Mouse (Mus musculus): ENCODE results near the gene Fem1a. TPM values are rescaled to one million over a fixed set of nuclear protein-coding genes. Genes with fewer than 3 reads are reported as not detected.

Fem1a gene
- polyA plus RNA-seq, 1 experiment = 43.6 TPM

DNA sequence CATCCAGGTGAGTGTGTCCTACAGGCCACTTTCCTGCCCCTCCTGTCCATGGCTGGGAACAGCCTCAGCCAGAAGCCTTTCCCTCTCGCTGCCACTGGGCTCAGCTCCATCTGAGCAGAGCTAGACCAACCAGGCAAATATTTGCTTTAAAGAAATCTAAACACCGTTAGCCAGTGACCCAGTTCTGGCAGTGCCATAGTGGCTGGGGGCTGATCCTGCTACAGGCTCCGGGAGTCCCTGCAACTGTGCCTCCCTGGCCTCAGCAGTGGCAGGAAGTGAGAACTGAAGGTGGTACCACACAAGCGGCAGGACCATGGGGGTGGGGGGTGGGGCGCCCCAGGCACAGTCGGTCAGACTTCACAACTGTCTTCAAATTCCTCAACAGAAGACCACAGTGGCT lies 43.9 kb upstream of the Fem1a start:
- Histone ChIP-seq H3K4me3 (no peak overlapping the region), H3K4me2 (ENCODE audit: low read depth) (no peak overlapping the region), H3K27me3 (ENCODE audit: control insufficient read depth, insufficient read depth, insufficient read length) (no peaks in the 10 kb centered on the region), H3ac (ENCODE audit: control insufficient read depth, insufficient read length) (no peak overlapping the region), H3K79me2 (ENCODE audit: control insufficient read depth, insufficient read depth) (peaks cover 9% of the 10 kb centered on the region), H3K36me3 (ENCODE audit: control insufficient read depth, insufficient read depth) (peaks cover 5% of the 10 kb centered on the region)
- TF ChIP-seq MYOD1 (IDR thresholded peaks at IDR 0.05; ENCODE audit: control insufficient read depth in 1 of 3, insufficient read length in 2 of 3, low read depth in 2 of 3) (no peak), TCF3 (IDR thresholded peaks at IDR 0.05; ENCODE audit: insufficient read length, low read depth) (no peak), SRF (IDR thresholded peaks at IDR 0.05; ENCODE audit: control insufficient read depth, insufficient read length, low read depth) (no peak), REST (IDR thresholded peaks at IDR 0.05; ENCODE audit: insufficient read depth, insufficient read length) (no peak)

- no peak overlapping the region for H3K4me2 ChIP-seq (ENCODE audit: low read depth)
- no peaks in the 10 kb centered on the region for H3K36me3 ChIP-seq (ENCODE audit: control insufficient read depth, insufficient read depth)
- H3K27me3 ChIP-seq (ENCODE audit: control insufficient read depth, insufficient read depth, insufficient read length) = no peaks in the 10 kb centered on the region
- H3K4me3 ChIP-seq = no peak overlapping the region
- TF ChIP-seq TCF3 (IDR thresholded peaks at IDR 0.05; ENCODE audit: insufficient read length, low read depth) (no peak), MAX (IDR thresholded peaks at IDR 0.05; ENCODE audit: low read depth) (no peak), MYOD1 (IDR thresholded peaks at IDR 0.05; ENCODE audit: control insufficient read depth in 1 of 3, insufficient read length in 2 of 3, low read depth in 2 of 3) (no peak)
- peaks cover 15% of the 10 kb centered on the region for H3K79me2 ChIP-seq (ENCODE audit: control insufficient read depth, insufficient read depth)
- no peak overlapping the region for H3ac ChIP-seq (ENCODE audit: control insufficient read depth, insufficient read length)
Observed at GRCm38 (mm10) chr17:56214229-56214628, 42.4 kb upstream of the Fem1a start.

DNA sequence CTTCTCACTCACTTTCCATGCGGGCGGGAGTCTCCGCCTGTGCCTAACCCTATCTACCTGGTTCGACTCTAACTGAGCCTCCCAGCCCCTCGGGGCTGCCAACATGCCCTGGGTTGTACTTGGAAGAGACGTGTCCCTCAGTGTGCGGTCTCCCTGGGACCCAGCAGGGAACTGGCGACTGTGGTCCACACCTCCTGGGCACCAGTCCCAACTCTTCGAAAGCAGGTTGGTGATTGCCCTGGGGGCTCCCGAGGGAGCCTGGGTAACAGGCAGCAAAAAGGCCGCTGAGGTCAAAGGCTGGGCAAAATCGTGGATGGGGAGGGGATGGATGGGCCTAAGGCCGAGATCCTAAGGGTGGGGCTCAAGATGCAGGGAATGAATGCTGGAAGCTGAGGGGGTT lies 38.9 kb upstream of the Fem1a start:
- peak overlapping the region; percentile 99 for H3K4me2 ChIP-seq (ENCODE audit: low read depth)
- H3K79me2 ChIP-seq (ENCODE audit: control insufficient read depth, insufficient read depth) = peaks cover 15% of the 10 kb centered on the region
- no peak for TF ChIP-seq E2F4 (IDR thresholded peaks at IDR 0.05; ENCODE audit: insufficient read depth)
- TF ChIP-seq MAX (IDR thresholded peaks at IDR 0.05; ENCODE audit: low read depth) = no peak
- no peak for TF ChIP-seq POLR2A (IDR thresholded peaks at IDR 0.05; ENCODE audit: insufficient read length, low read depth)
- no peak for TF ChIP-seq CEBPB (IDR thresholded peaks at IDR 0.05; ENCODE audit: insufficient read depth, poor library complexity, severe bottlenecking)
- TF ChIP-seq USF1 (IDR thresholded peaks at IDR 0.05; ENCODE audit: low read depth) = no peak
- no peak for TF ChIP-seq MYOD1 (IDR thresholded peaks at IDR 0.05; ENCODE audit: control insufficient read depth in 1 of 3, insufficient read length in 2 of 3, low read depth in 2 of 3)
- no peak for TF ChIP-seq REST (IDR thresholded peaks at IDR 0.05; ENCODE audit: insufficient read depth, insufficient read length)
- no peak for TF ChIP-seq MYOG (IDR thresholded peaks at IDR 0.05; ENCODE audit: control insufficient read depth in 1 of 3, insufficient read depth in 1 of 3, insufficient read length in 2 of 3, low read depth in 2 of 3)
- TF ChIP-seq SRF (IDR thresholded peaks at IDR 0.05; ENCODE audit: control insufficient read depth, insufficient read length, low read depth) = no peak
- H3K4me3 ChIP-seq = peak overlapping the region; percentile 68
- H3K27me3 ChIP-seq (ENCODE audit: control insufficient read depth, insufficient read depth, insufficient read length) = no peaks in the 10 kb centered on the region
- no peaks in the 10 kb centered on the region for H3K36me3 ChIP-seq (ENCODE audit: control insufficient read depth, insufficient read depth)
- peak overlapping the region; percentile 85 for H3ac ChIP-seq (ENCODE audit: control insufficient read depth, insufficient read length)

GRCm38 (mm10) chr17:56218377-56219191 lies 38.0 kb upstream of the Fem1a start, which contains the start of gene Dpp9:
TSS of gene Dpp9 (minus strand) at chr17:56218905.
- H3K36me3 ChIP-seq (ENCODE audit: control insufficient read depth, insufficient read depth) = no peaks in the 10 kb centered on the region
- peak within 1 kb of the TSS; percentile 99 for H3K4me2 ChIP-seq (ENCODE audit: low read depth)
- no peak for TF ChIP-seq REST (IDR thresholded peaks at IDR 0.05; ENCODE audit: insufficient read depth, insufficient read length)
- TF ChIP-seq TCF12 (IDR thresholded peaks at IDR 0.05; ENCODE audit: insufficient read depth, poor library complexity, severe bottlenecking) = no peak
- TF ChIP-seq USF1 (IDR thresholded peaks at IDR 0.05; ENCODE audit: low read depth) = no peak
- TF ChIP-seq CEBPB (IDR thresholded peaks at IDR 0.05; ENCODE audit: insufficient read depth, poor library complexity, severe bottlenecking) = no peak
- no peak for TF ChIP-seq TCF3 (IDR thresholded peaks at IDR 0.05; ENCODE audit: insufficient read length, low read depth)
- no peak for TF ChIP-seq SRF (IDR thresholded peaks at IDR 0.05; ENCODE audit: control insufficient read depth, insufficient read length, low read depth)
- no peak for TF ChIP-seq E2F4 (IDR thresholded peaks at IDR 0.05; ENCODE audit: insufficient read depth)
- peak; percentile 86 for TF ChIP-seq POLR2A (IDR thresholded peaks at IDR 0.05; ENCODE audit: insufficient read length, low read depth)
- peak in 1 of 3 experiments; percentile 37 for TF ChIP-seq MYOD1 (IDR thresholded peaks at IDR 0.05; ENCODE audit: control insufficient read depth in 1 of 3, insufficient read length in 2 of 3, low read depth in 2 of 3)
- peak; percentile 71 for TF ChIP-seq POLR2AphosphoS2 (IDR thresholded peaks at IDR 0.05; ENCODE audit: insufficient read length, low read depth)
- TF ChIP-seq MYOG (IDR thresholded peaks at IDR 0.05; ENCODE audit: control insufficient read depth in 1 of 3, insufficient read depth in 1 of 3, insufficient read length in 2 of 3, low read depth in 2 of 3) = peak in 1 of 3 experiments; percentile 53
- no peak for TF ChIP-seq MAX (IDR thresholded peaks at IDR 0.05; ENCODE audit: low read depth)
- H3K27me3 ChIP-seq (ENCODE audit: control insufficient read depth, insufficient read depth, insufficient read length) = no peaks in the 10 kb centered on the region
- peak within 1 kb of the TSS; percentile 68 for H3K4me3 ChIP-seq
- H3ac ChIP-seq (ENCODE audit: control insufficient read depth, insufficient read length) = peak within 1 kb of the TSS; percentile 85
- H3K79me2 ChIP-seq (ENCODE audit: control insufficient read depth, insufficient read depth) = peaks cover 15% of the 10 kb centered on the region

GRCm38 (mm10) chr17:56219251-56219650 lies 37.4 kb upstream of the Fem1a start:
- TF ChIP-seq TCF12 (IDR thresholded peaks at IDR 0.05; ENCODE audit: insufficient read depth, poor library complexity, severe bottlenecking) (no peak), POLR2AphosphoS2 (IDR thresholded peaks at IDR 0.05; ENCODE audit: insufficient read length, low read depth) (no peak), POLR2A (IDR thresholded peaks at IDR 0.05; ENCODE audit: insufficient read length, low read depth) (no peak), USF1 (IDR thresholded peaks at IDR 0.05; ENCODE audit: low read depth) (no peak), REST (IDR thresholded peaks at IDR 0.05; ENCODE audit: insufficient read depth, insufficient read length) (no peak), MYOD1 (IDR thresholded peaks at IDR 0.05; ENCODE audit: control insufficient read depth in 1 of 3, insufficient read length in 2 of 3, low read depth in 2 of 3) (no peak)
- no peaks in the 10 kb centered on the region for H3K36me3 ChIP-seq (ENCODE audit: control insufficient read depth, insufficient read depth)
- peak overlapping the region; percentile 82 for H3K4me2 ChIP-seq (ENCODE audit: low read depth)
- H3ac ChIP-seq (ENCODE audit: control insufficient read depth, insufficient read length) = peak overlapping the region; percentile 85
- H3K4me3 ChIP-seq = peak overlapping the region; percentile 68
- no peaks in the 10 kb centered on the region for H3K27me3 ChIP-seq (ENCODE audit: control insufficient read depth, insufficient read depth, insufficient read length)
- H3K79me2 ChIP-seq (ENCODE audit: control insufficient read depth, insufficient read depth) = peaks cover 15% of the 10 kb centered on the region
